Mouse (Mus musculus) testis, postnatal 14 days (tissue): Measurements from ENCODE around the gene Myo5a.
"Not testable (repeated sequence)": the region's sequence is repeated elsewhere in the genome, so short reads cannot be mapped to it uniquely, and the experiment has no call there.

Source experiments
- DNase-seq: peaks from one replicate; pipeline ENCODE4 v3.0.0; 2021; ENCODE audit warnings: low spot score

Myo5a gene

GRCm38 (mm10) chr9:75248359-75248758 lies 177.5 kb downstream of the Myo5a start:
- no peak for DNase-seq

- DNase-seq: no peak
These were observed 178.1 kb downstream of the Myo5a start for GRCm38 (mm10) chr9:75248874-75249273.

- DNase-seq: not testable (repeated sequence)
These were observed 182.3 kb downstream of the Myo5a start for GRCm38 (mm10) chr9:75253158-75253557.

GRCm38 (mm10) chr9:75253766-75254165 lies 183.0 kb downstream of the Myo5a start:
- DNase-seq: no peak

- DNase-seq: no peak
These were observed 183.6 kb downstream of the Myo5a start for GRCm38 (mm10) chr9:75254196-75254955.

GRCm38 (mm10) chr9:75255820-75256545 lies 185.2 kb downstream of the Myo5a start:
- DNase-seq: no peak

- no peak for DNase-seq
These were observed 188.0 kb downstream of the Myo5a start for GRCm38 (mm10) chr9:75258792-75259191.

GRCm38 (mm10) chr9:75259656-75260055 lies 188.8 kb downstream of the Myo5a start:
- no peak for DNase-seq

- DNase-seq: no peak
These were observed 190.6 kb downstream of the Myo5a start for GRCm38 (mm10) chr9:75261332-75261872.

GRCm38 (mm10) chr9:75262235-75262826 lies 191.5 kb downstream of the Myo5a start:
- DNase-seq: no peak

GRCm38 (mm10) chr9:75264008-75264718 lies 193.3 kb downstream of the Myo5a start:
- DNase-seq: no peak

GRCm38 (mm10) chr9:75267147-75267546 lies 196.3 kb downstream of the Myo5a start:
- DNase-seq: no peak

GRCm38 (mm10) chr9:75270382-75270781 lies 199.6 kb downstream of the Myo5a start:
- DNase-seq: no peak

GRCm38 (mm10) chr9:75271539-75271938 lies 200.7 kb downstream of the Myo5a start:
- DNase-seq: no peak
